Mouse (Mus musculus) heart, embryonic 13.5 days (tissue): ENCODE measurements around the gene Dlg5. TPM values are rescaled to one million over a fixed set of nuclear protein-coding genes. Genes with fewer than 3 reads are reported as not detected.

Experiments
- ATAC-seq: fragments of 200-750 bp; cut with Nextera tagmentation; 2 replicates; pipeline ENCODE4 v1.8.0; 2017; ENCODE audit warnings: moderate TSS enrichment; ENCODE audit not compliant: insufficient number of reproducible peaks, low FRiP score, low TSS enrichment; ENCODE audit errors: extremely low read depth
- H3K27ac ChIP-seq: fragments of 300-500 bp; sonication (generic); replicated peaks from 2 replicates; pipeline ENCODE4 v1.5.1; 2015; ENCODE audit warnings: moderate library complexity, mild to moderate bottlenecking, inconsistent platforms
- H3K27me3 ChIP-seq: fragments of 300-500 bp; sonication (generic); replicated peaks from 2 replicates; pipeline ENCODE4 v1.6.1; 2015; ENCODE audit warnings: mild to moderate bottlenecking, inconsistent platforms
- H3K36me3 ChIP-seq: fragments of 300-500 bp; sonication (generic); 2 replicates; pipeline ENCODE4 v1.6.1; 2015; ENCODE audit warnings: mild to moderate bottlenecking, inconsistent platforms
- H3K4me1 ChIP-seq: fragments of 300-500 bp; sonication (generic); 2 replicates; pipeline ENCODE4 v1.6.1; 2015; ENCODE audit warnings: inconsistent platforms
- H3K4me2 ChIP-seq: fragments of 300-500 bp; sonication (generic); 2 replicates; pipeline ENCODE4 v1.6.1; 2015; ENCODE audit warnings: inconsistent platforms, mild to moderate bottlenecking, moderate library complexity
- H3K4me3 ChIP-seq: fragments of 300-500 bp; sonication (generic); 2 replicates; pipeline ENCODE4 v1.5.1; 2015; ENCODE audit warnings: moderate library complexity, mild to moderate bottlenecking, inconsistent platforms
- H3K9ac ChIP-seq: fragments of 300-500 bp; sonication (generic); 2 replicates; pipeline ENCODE4 v1.6.1; 2015; ENCODE audit warnings: inconsistent platforms, mild to moderate bottlenecking, moderate library complexity
- H3K9me3 ChIP-seq: fragments of 300-500 bp; sonication (generic); 2 replicates; pipeline ENCODE4 v1.6.1; 2016; ENCODE audit warnings: inconsistent platforms
- WGBS: fragments of 180-500 bp; shearing (Covaris S2); methylation state at CpG from one replicate; pipeline ENCODE4 v1.1.7; 2015; ENCODE audit warnings: mixed read lengths; 5-methylcytosine and 5-hydroxymethylcytosine counted together
- polyA plus RNA-seq: library from polyadenylated mRNA; unstranded; fragments of >200 nt; fragmentation: Nextera tagmentation; extraction: Ambion mirVana; gene quantifications from 2 replicates; pipeline ENCODE4 v1.2.1, GENCODE M21; 2015

Gene Dlg5
- polyA plus RNA-seq, 1 experiment from 2014 or later: 10.4 TPM

DNA sequence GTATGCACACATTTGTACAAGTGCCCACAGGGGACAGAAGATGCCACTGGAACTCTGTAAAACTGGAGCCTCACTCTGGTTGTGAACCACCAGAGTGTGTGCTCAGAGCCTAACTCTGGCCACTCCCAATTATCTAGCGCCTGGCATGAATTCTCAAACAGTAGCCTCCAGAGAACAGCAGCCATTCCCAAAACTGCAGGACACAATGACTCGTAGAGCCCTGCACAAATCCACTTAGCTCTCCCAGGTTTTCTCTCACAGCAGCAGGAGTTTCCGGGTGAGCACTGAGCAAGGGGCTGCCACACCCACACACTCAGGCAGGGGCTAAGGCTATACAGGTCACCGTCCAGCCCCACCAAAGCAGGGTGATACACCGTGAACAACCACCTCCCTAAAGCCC, 32.9 kb downstream of the Dlg5 start:
- Histone ChIP-seq H3K9me3 (no peaks in the 10 kb centered on the region), H3K36me3 (no peaks in the 10 kb centered on the region), H3K4me3 (no peak overlapping the region), H3K27me3 (no peaks in the 10 kb centered on the region), H3K4me2 (no peak overlapping the region), H3K27ac (peak overlapping the region; percentile 52), H3K4me1 (peaks cover 83% of the 10 kb centered on the region), H3K9ac (peak overlapping the region; percentile 20)
- WGBS: 27% methylated on average over 5 of the region's 5 CpGs
- ATAC-seq: no peak

GRCm38 (mm10) chr14:24207360-24207752, 38.4 kb downstream of the Dlg5 start:
- Histone ChIP-seq H3K4me3 (no peak overlapping the region), H3K4me2 (peak overlapping the region; percentile 46), H3K9me3 (no peaks in the 10 kb centered on the region), H3K27ac (peak overlapping the region; percentile 78), H3K36me3 (no peaks in the 10 kb centered on the region), H3K4me1 (peaks cover 78% of the 10 kb centered on the region), H3K9ac (peak overlapping the region; percentile 56), H3K27me3 (no peaks in the 10 kb centered on the region)
- no peak for ATAC-seq
- WGBS: 28% methylated on average over 13 of the region's 13 CpGs

DNA sequence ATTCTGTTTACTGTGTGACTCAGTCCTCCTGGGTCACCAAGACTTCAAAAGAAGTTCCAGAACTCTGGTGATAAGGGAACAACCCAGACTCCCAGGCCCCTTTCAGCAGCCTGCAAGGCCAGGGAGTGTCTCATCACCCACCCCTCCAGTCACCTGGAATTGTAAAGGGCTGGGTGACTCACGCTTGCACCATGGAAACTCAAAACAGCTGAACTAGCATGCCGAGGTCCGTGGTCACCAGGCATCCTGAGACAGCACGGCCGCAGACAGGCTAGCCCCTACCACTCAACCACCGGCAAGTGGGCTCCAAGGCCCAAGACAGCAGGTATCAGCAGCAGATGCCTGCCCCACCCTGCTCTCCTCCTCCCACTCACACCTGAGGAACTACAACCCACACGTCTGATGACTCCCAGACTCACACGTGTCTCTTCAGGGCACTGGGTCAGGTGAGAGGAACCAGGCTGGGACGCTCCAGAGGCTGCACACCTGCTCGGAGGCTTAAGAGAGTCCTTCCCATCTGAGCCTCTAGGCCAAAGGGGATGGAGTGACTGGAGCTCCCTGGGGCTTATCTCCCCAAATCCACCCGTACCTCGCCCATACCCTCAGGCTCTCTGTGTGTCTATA, 38.9 kb downstream of the Dlg5 start:
- H3K4me1 ChIP-seq: peaks cover 78% of the 10 kb centered on the region
- no peak overlapping the region for H3K4me3 ChIP-seq
- WGBS: 27% methylated on average over 12 of the region's 12 CpGs
- peak overlapping the region; percentile 46 for H3K4me2 ChIP-seq
- peak overlapping the region; percentile 56 for H3K9ac ChIP-seq
- ATAC-seq: peak; percentile 39; the same call in 1 of the 2 replicates
- no peaks in the 10 kb centered on the region for H3K9me3 ChIP-seq
- peak overlapping the region; percentile 78 for H3K27ac ChIP-seq
- H3K36me3 ChIP-seq: no peaks in the 10 kb centered on the region
- no peaks in the 10 kb centered on the region for H3K27me3 ChIP-seq

- ATAC-seq: peak; percentile 9; the same call in 1 of the 2 replicates
- H3K9ac ChIP-seq: peak overlapping the region; percentile 50; the same call in 1 of the 2 replicates
Measured at GRCm38 (mm10) chr14:24206314-24206713, 39.4 kb downstream of the Dlg5 start.

GRCm38 (mm10) chr14:24205281-24205871, 40.3 kb downstream of the Dlg5 start:
- Histone ChIP-seq H3K4me1 (peaks cover 82% of the 10 kb centered on the region), H3K27ac (peak overlapping the region; percentile 74), H3K27me3 (no peaks in the 10 kb centered on the region), H3K9ac (peak overlapping the region; percentile 50; the same call in 1 of the 2 replicates), H3K9me3 (no peaks in the 10 kb centered on the region), H3K4me3 (no peak overlapping the region), H3K36me3 (no peaks in the 10 kb centered on the region), H3K4me2 (no peak overlapping the region)
- 44% methylated on average over 6 of the region's 6 CpGs for WGBS
- ATAC-seq: no peak

More at GRCm38 (mm10) chr14:24206314-24206713, 39.4 kb downstream of the Dlg5 start:
- 31% methylated on average over 4 of the region's 9 CpGs for WGBS
- peak overlapping the region; percentile 78 for H3K27ac ChIP-seq
- H3K4me2 ChIP-seq: no peak overlapping the region
- H3K4me3 ChIP-seq: no peak overlapping the region
- H3K9me3 ChIP-seq: no peaks in the 10 kb centered on the region
- no peaks in the 10 kb centered on the region for H3K36me3 ChIP-seq
- H3K27me3 ChIP-seq: no peaks in the 10 kb centered on the region
- peaks cover 79% of the 10 kb centered on the region for H3K4me1 ChIP-seq

DNA sequence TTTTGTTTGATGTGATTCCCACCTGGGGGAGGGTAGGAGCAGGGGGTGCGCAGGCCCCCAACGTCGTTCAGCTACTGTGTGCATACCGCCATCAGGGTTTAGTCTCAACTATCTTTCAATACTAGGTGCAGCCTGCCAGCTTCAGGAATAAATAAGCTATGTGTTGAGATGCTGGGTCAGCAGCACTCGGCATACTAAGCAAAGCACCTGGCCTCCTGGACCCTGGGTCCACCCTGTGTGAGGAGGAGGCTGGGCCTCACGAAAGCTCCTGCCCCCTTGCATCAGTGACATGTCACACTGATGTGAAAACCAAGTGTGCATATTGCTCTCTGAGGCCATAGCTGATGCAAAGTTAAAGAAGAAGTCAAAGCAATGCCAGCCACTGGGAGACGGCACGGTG, 42.5 kb downstream of the Dlg5 start:
- Histone ChIP-seq H3K27me3 (no peaks in the 10 kb centered on the region), H3K27ac (no peak overlapping the region), H3K4me2 (no peak overlapping the region), H3K9me3 (no peaks in the 10 kb centered on the region), H3K36me3 (0 out of 2 replicates have a peak, but pooled peaks cover 5% of the 10 kb centered on the region), H3K4me1 (peaks cover 89% of the 10 kb centered on the region), H3K9ac (no peak overlapping the region), H3K4me3 (no peak overlapping the region)
- WGBS: 88% methylated on average over 8 of the region's 8 CpGs
- ATAC-seq: no peak

GRCm38 (mm10) chr14:24200771-24201170, 44.9 kb downstream of the Dlg5 start:
- H3K4me3 ChIP-seq: no peak overlapping the region
- H3K9me3 ChIP-seq: no peaks in the 10 kb centered on the region
- H3K36me3 ChIP-seq: 0 out of 2 replicates have a peak, but pooled peaks cover 5% of the 10 kb centered on the region
- no peak overlapping the region for H3K9ac ChIP-seq
- 98% methylated on average over 2 of the region's 2 CpGs for WGBS
- no peak overlapping the region for H3K4me2 ChIP-seq
- peak overlapping the region; percentile 78; the same call in 1 of the 2 replicates for H3K27ac ChIP-seq
- ATAC-seq: no peak
- H3K27me3 ChIP-seq: no peaks in the 10 kb centered on the region
- peaks cover 83% of the 10 kb centered on the region for H3K4me1 ChIP-seq

DNA sequence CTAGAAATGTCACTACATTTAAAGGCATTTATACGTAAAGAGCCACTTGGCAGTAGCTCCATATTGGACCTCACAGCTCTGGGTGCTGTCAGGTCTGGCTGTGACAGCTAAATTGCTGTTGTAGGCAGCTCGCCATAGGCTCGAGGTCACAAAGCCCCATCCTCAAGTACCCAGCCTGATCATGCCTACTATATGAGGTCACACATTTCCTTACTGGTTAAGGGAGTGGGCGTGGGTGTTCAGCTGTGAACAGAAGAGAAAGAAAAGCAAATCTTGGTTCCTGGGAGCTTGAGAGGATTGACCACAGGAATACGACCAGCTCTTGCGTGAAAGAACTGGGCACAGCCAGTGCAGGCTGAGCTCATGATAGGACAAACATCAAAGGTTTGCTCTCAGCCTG, 46.0 kb downstream of the Dlg5 start:
- H3K4me2 ChIP-seq: no peak overlapping the region
- peak overlapping the region; percentile 78 for H3K27ac ChIP-seq
- H3K27me3 ChIP-seq: no peaks in the 10 kb centered on the region
- H3K9me3 ChIP-seq: no peaks in the 10 kb centered on the region
- no peak overlapping the region for H3K4me3 ChIP-seq
- H3K9ac ChIP-seq: no peak overlapping the region
- H3K36me3 ChIP-seq: 0 out of 2 replicates have a peak, but pooled peaks cover 5% of the 10 kb centered on the region
- 0 out of 2 replicates have a peak, but pooled peaks have one; percentile 44 for ATAC-seq
- WGBS: 35% methylated on average over 6 of the region's 6 CpGs
- H3K4me1 ChIP-seq: peaks cover 74% of the 10 kb centered on the region

- no peaks in the 10 kb centered on the region for H3K9me3 ChIP-seq
- WGBS: 72% methylated on average over 5 of the region's 5 CpGs
- H3K36me3 ChIP-seq: 0 out of 2 replicates have a peak, but pooled peaks cover 5% of the 10 kb centered on the region
- H3K4me2 ChIP-seq: no peak overlapping the region
- peaks cover 56% of the 10 kb centered on the region for H3K4me1 ChIP-seq
- H3K4me3 ChIP-seq: no peak overlapping the region
- no peak overlapping the region for H3K9ac ChIP-seq
- H3K27ac ChIP-seq: no peak overlapping the region
- no peak for ATAC-seq
- no peaks in the 10 kb centered on the region for H3K27me3 ChIP-seq
Measured at GRCm38 (mm10) chr14:24197865-24198264, 47.9 kb downstream of the Dlg5 start.

DNA sequence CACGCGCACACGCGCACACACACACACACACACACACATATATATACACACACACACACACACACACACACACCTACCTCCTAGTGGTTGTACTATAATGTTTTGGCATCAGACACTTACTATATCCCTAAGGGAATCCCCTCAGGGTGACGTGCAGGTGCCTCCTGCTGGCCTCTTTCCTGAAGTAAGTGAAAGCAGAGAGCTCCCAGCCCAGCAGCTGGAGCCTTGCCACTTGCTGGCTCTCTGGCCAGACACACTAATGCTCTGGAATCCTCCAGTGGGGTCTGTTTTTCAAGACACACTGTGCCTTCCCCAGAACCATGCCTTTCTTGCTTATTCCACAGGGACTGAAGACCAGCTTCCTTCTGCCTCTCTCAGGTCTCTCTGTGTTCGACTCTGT, 48.8 kb downstream of the Dlg5 start:
- Histone ChIP-seq H3K27me3 (no peaks in the 10 kb centered on the region), H3K36me3 (0 out of 2 replicates have a peak, but pooled peaks cover 5% of the 10 kb centered on the region), H3K4me1 (peaks cover 51% of the 10 kb centered on the region), H3K9me3 (no peaks in the 10 kb centered on the region), H3K4me3 (no peak overlapping the region), H3K9ac (no peak overlapping the region), H3K4me2 (no peak overlapping the region), H3K27ac (peak overlapping the region; percentile 30; the same call in 1 of the 2 replicates)
- 82% methylated on average over 6 of the region's 6 CpGs for WGBS
- no peak for ATAC-seq

DNA sequence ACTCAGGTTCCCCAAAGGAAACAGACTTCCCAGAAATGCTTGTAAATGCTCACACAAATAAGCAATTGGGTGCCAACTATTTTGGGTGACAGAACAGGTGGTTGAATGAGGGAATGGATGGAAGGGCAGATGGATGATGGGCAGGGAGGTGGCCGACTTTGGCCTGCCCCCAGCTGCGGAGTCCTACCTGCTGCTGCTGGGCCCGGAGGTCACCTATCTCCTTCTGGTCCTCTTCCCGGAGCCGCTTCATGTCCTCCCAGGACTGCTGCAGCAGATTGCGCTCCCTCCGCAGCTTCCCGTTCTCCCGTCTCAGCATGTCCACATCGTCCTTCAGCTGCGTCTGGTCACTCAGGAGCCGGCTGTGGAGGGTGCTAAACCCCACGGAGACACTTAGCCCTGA, 55.6 kb downstream of the Dlg5 start:
- no peaks in the 10 kb centered on the region for H3K9me3 ChIP-seq
- H3K27ac ChIP-seq: no peak overlapping the region
- H3K36me3 ChIP-seq: peaks cover 22% of the 10 kb centered on the region
- WGBS: 84% methylated on average over 13 of the region's 13 CpGs
- no peak overlapping the region for H3K4me2 ChIP-seq
- H3K27me3 ChIP-seq: no peaks in the 10 kb centered on the region
- peaks cover 32% of the 10 kb centered on the region for H3K4me1 ChIP-seq
- H3K9ac ChIP-seq: no peak overlapping the region
- no peak for ATAC-seq
- no peak overlapping the region for H3K4me3 ChIP-seq
